Mouse (Mus musculus) testis, adult 2 months (tissue): ENCODE measurements around the gene Tex2.

Source experiments
- CTCF ChIP-seq: fragments of 200-500 bp; IDR thresholded peaks from 2 replicates; pipeline ENCODE4 v1.5.1; 2012; ENCODE audit warnings: low read depth, mild to moderate bottlenecking, inconsistent platforms, low read length, moderate library complexity; ENCODE audit not compliant: control insufficient read depth, insufficient read depth, insufficient replicate concordance
- POLR2A ChIP-seq: fragments of 200-500 bp; IDR thresholded peaks from 2 replicates; pipeline ENCODE4 v1.6.1; 2012; ENCODE audit warnings: low read depth, mild to moderate bottlenecking, inconsistent platforms, low read length, moderate library complexity; ENCODE audit not compliant: control insufficient read depth

DNA sequence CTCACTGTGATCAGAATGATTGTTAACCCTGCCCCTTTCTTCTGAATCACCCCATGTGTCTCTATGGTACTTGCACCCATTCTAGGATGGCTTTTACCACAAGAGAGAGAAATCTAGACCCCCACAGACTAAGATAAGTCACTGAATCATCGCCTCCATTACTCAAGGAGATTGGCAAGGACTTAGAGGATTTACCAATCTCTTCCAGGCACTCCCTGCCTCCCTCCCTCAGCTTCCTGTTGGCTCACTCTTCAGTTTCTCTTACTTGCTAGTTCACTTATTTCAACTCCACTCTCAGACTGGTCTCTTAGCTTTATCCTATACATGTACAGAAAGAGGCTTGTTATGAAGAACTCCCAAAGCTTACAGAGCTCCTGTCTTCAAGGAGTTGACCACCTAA lies 137.9 kb downstream of the Tex2 start:
- no peak for TF ChIP-seq CTCF
- no peak for TF ChIP-seq POLR2A
